Mouse (Mus musculus): ENCODE measurements around the gene Csad.
"Not testable (repeated sequence)": the region's sequence is repeated elsewhere in the genome, so short reads cannot be mapped to it uniquely, and the experiment has no call there.

The Csad gene

GRCm38 (mm10) chr15:102233896-102234295, 29.4 kb upstream of the Csad start:
- peak; percentile 49 for DNase-seq

- no peak for DNase-seq
Observed at GRCm38 (mm10) chr15:102232764-102233163, 28.2 kb upstream of the Csad start.

GRCm38 (mm10) chr15:102231748-102232147, 27.2 kb upstream of the Csad start, which contains the start of gene Itgb7:
Itgb7 (minus strand) TSS chr15:102231944.
- DNase-seq, result peak; percentile 87

- DNase-seq, result peak; percentile 35
Observed at GRCm38 (mm10) chr15:102230408-102231321, 26.1 kb upstream of the Csad start.

- not testable (repeated sequence) for DNase-seq
Observed at GRCm38 (mm10) chr15:102225619-102226018, 21.1 kb upstream of the Csad start.

GRCm38 (mm10) chr15:102224992-102225617, 20.6 kb upstream of the Csad start:
- peak; percentile 81 for DNase-seq

- peak; percentile 94 for DNase-seq
Observed at GRCm38 (mm10) chr15:102224186-102224991, 19.9 kb upstream of the Csad start.

GRCm38 (mm10) chr15:102222386-102222785, 17.9 kb upstream of the Csad start:
- no peak for DNase-seq

- DNase-seq, result no peak
Observed at GRCm38 (mm10) chr15:102217325-102217724, 12.8 kb upstream of the Csad start.

GRCm38 (mm10) chr15:102216459-102217228, 12.1 kb upstream of the Csad start:
- DNase-seq, result no peak

- no peak for DNase-seq
Observed at GRCm38 (mm10) chr15:102215624-102216023, 11.1 kb upstream of the Csad start.

- no peak for DNase-seq
Observed at GRCm38 (mm10) chr15:102214132-102214531, 9.6 kb upstream of the Csad start.

GRCm38 (mm10) chr15:102211895-102212294, 7.4 kb upstream of the Csad start:
- DNase-seq, result no peak

- DNase-seq, result no peak
Observed at GRCm38 (mm10) chr15:102210816-102211215, 6.3 kb upstream of the Csad start.

GRCm38 (mm10) chr15:102209114-102209513, 4.6 kb upstream of the Csad start:
- no peak for DNase-seq

GRCm38 (mm10) chr15:102208092-102208561, 3.6 kb upstream of the Csad start:
- DNase-seq, result no peak

GRCm38 (mm10) chr15:102207351-102207750, 2.8 kb upstream of the Csad start:
- no peak for DNase-seq

- peak; percentile 32 for DNase-seq
Observed at GRCm38 (mm10) chr15:102205779-102206178, 1.3 kb upstream of the Csad start.

- peak; percentile 82 for DNase-seq
Observed at GRCm38 (mm10) chr15:102203835-102204381, 616 bp downstream of the Csad start.

GRCm38 (mm10) chr15:102202971-102203834, 1.3 kb downstream of the Csad start, which contains the start of gene Zfp740:
Zfp740 (plus strand) TSS chr15:102203249.
- DNase-seq, result peak; percentile 99

- no peak for DNase-seq
Observed at GRCm38 (mm10) chr15:102198841-102199240, 5.7 kb downstream of the Csad start.

All from thymus, postnatal 14 days (tissue).